Mouse (Mus musculus) small intestine, adult 2 months (tissue): ENCODE data around the gene Atp13a3. TPM values are rescaled to one million over a fixed set of nuclear protein-coding genes. Genes with fewer than 3 reads are reported as not detected.

Experiments
- H3K27ac ChIP-seq: fragments of 200-500 bp; 2 replicates; pipeline ENCODE4 v1.5.1; 2012; ENCODE audit warnings: low read depth, low read length, control low read depth, inconsistent platforms; ENCODE audit not compliant: insufficient read depth
- H3K27me3 ChIP-seq: fragments of 200-500 bp; 2 replicates; pipeline ENCODE4 v1.6.1; 2012; ENCODE audit warnings: mild to moderate bottlenecking, moderate library complexity, low read length, inconsistent platforms; ENCODE audit not compliant: control insufficient read depth, insufficient read depth
- H3K36me3 ChIP-seq: fragments of 200-500 bp; 2 replicates; pipeline ENCODE4 v1.6.1; 2012; ENCODE audit warnings: mild to moderate bottlenecking, low read length, control low read depth, inconsistent platforms; ENCODE audit not compliant: control insufficient read depth, insufficient read depth
- H3K4me1 ChIP-seq: fragments of 200-500 bp; 2 replicates; pipeline ENCODE4 v1.6.1; 2012; ENCODE audit warnings: low read length, inconsistent platforms, mixed read lengths; ENCODE audit not compliant: control insufficient read depth, insufficient read depth, insufficient read length
- H3K4me3 ChIP-seq: fragments of 200-500 bp; 2 replicates; pipeline ENCODE4 v1.5.1; 2012; ENCODE audit warnings: low read depth, mild to moderate bottlenecking, control low read depth, inconsistent platforms, low read length, moderate library complexity
- CTCF ChIP-seq: fragments of 200-500 bp; IDR thresholded peaks from 2 replicates; pipeline ENCODE4 v1.5.1; 2012; ENCODE audit warnings: low read depth, mild to moderate bottlenecking, control low read depth, inconsistent platforms, low read length, moderate library complexity, mixed read lengths; ENCODE audit not compliant: insufficient replicate concordance, insufficient read length; ENCODE audit errors: extremely low read depth
- POLR2A ChIP-seq: fragments of 200-500 bp; IDR thresholded peaks from 2 replicates; pipeline ENCODE4 v1.6.1; 2012; ENCODE audit warnings: low read depth, mild to moderate bottlenecking, control low read depth, inconsistent platforms, low read length, moderate library complexity
- WGBS: fragments of 180-500 bp; shearing (Covaris S2); methylation state at CpG from one replicate; pipeline ENCODE4 v1.1.7; 2018; 5-methylcytosine and 5-hydroxymethylcytosine counted together
- polyA plus RNA-seq: library from polyadenylated mRNA; depleted of rRNA; stranded (reverse); fragments of >200 nt; gene quantifications from 2 replicates; pipeline ENCODE4 v1.2.3, GENCODE M21; 2012

Atp13a3 gene
- polyA plus RNA-seq, 1 experiment, result 22.8 TPM

DNA sequence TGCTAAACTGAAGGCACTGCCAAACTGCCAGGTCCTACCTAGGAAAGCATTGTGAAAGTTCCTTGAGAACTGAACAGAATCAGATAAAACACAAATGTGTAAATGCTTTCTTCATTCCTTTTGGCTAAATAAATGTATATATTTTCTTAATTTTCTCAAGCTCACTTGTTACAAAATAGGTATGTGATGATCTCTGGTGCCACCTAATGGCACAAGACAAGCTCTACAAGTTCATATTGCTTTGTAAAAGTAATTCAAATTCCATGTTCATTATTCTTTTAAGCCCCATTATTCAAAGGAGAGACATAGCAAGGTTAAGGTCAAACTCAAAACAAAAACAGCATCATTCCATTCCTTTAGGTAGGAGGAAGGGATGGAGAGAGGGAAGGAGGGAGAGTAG is 91.5 kb downstream of the Atp13a3 start:
- Histone ChIP-seq H3K27ac (no peak overlapping the region), H3K36me3 (peaks cover 24% of the 10 kb centered on the region), H3K4me1 (peaks cover 5% of the 10 kb centered on the region), H3K27me3 (0 out of 2 replicates have a peak, but pooled peaks cover 3% of the 10 kb centered on the region), H3K4me3 (no peak overlapping the region)
- TF ChIP-seq POLR2A (no peak), CTCF (no peak)

- Histone ChIP-seq H3K27me3 (peaks cover 6% of the 10 kb centered on the region; the same call in 1 of the 2 replicates), H3K4me1 (peaks cover 8% of the 10 kb centered on the region), H3K4me3 (peak within 1 kb of the TSS; percentile 74), H3K27ac (no peak within 1 kb of the TSS), H3K36me3 (peaks cover 10% of the 10 kb centered on the region)
- TF ChIP-seq CTCF (no peak), POLR2A (no peak)
Measured at GRCm38 (mm10) chr16:30310647-30311046, 95.1 kb downstream of the Atp13a3 start, which contains the start of gene Gp5. Gene Gp5, minus strand, starts transcription at chr16:30310779.

GRCm38 (mm10) chr16:30310171-30310515 is 95.6 kb downstream of the Atp13a3 start:
- Histone ChIP-seq H3K36me3 (peaks cover 7% of the 10 kb centered on the region), H3K27ac (no peak overlapping the region), H3K4me1 (peaks cover 8% of the 10 kb centered on the region), H3K27me3 (peaks cover 6% of the 10 kb centered on the region; the same call in 1 of the 2 replicates), H3K4me3 (no peak overlapping the region)
- 36% methylated on average over 8 of the region's 8 CpGs for WGBS
- TF ChIP-seq POLR2A (no peak), CTCF (no peak)

DNA sequence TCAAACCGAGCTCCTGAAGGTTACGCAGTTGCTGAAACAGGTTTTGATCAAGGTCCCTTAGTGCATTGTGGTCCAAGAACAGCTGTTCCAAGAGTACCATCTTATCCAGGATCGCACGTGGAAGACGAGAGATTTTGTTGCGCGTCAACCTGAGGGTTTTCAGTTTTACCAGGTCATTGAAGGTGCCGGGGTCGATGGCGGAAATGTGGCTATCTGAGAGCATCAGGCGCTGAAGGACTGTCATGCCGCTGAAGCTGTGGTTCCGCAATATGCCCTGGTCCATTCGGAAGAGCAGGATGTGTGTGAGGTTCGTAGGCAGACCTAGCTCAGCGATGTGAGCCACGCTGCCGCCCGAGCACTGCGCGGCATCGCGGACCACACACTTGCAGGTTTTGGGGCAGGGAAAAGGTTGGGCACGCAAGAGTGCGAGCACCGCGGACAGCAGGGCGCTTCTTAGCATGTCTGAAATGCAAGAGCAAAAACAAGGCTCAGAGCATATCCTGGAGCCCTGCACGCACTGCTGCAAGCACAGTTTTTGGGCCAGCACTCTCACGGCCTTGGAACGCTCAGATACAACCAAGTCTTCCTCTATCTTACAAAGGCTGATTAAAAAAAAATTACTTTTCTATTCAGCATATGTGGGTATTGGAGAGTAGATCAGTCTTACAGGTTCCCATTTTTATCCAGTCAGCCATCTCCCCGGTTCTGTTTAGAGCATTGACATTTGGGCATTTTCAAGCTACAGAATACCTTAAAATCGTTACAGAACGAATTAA is 96.2 kb downstream of the Atp13a3 start:
- peaks cover 3% of the 10 kb centered on the region for H3K36me3 ChIP-seq
- TF ChIP-seq CTCF (no peak), POLR2A (no peak)
- H3K4me1 ChIP-seq, result peaks cover 8% of the 10 kb centered on the region
- peaks cover 6% of the 10 kb centered on the region; the same call in 1 of the 2 replicates for H3K27me3 ChIP-seq
- peak overlapping the region; percentile 74 for H3K4me3 ChIP-seq
- 4% methylated on average over 34 of the region's 34 CpGs for WGBS
- H3K27ac ChIP-seq, result no peak overlapping the region

DNA sequence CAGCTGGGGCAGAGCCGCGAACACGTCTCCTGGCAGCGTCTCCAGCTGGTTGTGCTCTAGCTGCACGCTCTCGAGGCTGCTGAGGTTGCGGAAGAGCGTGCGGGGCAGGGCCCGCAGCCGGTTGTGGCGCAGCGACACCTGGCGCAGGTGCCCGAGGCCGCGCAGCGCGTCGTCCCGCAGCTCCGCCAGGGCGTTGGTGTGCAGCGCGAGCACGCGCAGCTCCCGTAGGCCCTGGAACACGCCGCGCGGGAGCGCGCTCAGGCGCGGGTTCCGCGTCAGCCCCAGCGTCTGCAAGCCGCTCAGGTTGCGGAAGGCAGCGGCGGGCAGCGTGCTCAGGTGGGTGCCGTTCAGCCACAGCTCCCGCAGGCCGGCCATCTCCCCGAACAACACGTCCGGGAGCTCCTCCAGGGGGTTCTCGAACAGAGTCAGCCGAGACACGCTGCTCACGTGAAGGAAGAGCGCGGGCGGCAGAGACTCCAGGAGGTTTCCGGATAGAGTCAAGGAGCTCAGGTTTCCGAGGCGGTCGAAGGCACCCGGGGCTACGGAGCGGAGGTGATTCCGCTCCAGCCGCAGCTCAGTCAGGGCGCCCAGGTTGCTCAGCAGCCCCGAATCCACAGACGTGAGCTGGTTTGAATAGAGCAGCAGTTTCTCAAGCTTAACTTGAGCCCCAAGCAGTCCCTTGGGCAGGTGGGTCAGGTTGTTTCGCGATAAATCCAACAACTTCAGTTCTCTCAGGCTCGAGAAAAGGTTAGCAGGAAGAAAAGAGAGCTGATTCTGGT is 97.0 kb downstream of the Atp13a3 start:
- TF ChIP-seq CTCF, result no peak
- TF ChIP-seq POLR2A, result 0 out of 2 replicates have a peak, but pooled peaks have one; percentile 21
- Histone ChIP-seq H3K27ac (no peak overlapping the region), H3K27me3 (peaks cover 6% of the 10 kb centered on the region; the same call in 1 of the 2 replicates), H3K4me3 (peak overlapping the region; percentile 74), H3K36me3 (0 out of 2 replicates have a peak, but pooled peaks cover 2% of the 10 kb centered on the region), H3K4me1 (peaks cover 8% of the 10 kb centered on the region)
- WGBS, result 1% methylated on average over 72 of the region's 72 CpGs

DNA sequence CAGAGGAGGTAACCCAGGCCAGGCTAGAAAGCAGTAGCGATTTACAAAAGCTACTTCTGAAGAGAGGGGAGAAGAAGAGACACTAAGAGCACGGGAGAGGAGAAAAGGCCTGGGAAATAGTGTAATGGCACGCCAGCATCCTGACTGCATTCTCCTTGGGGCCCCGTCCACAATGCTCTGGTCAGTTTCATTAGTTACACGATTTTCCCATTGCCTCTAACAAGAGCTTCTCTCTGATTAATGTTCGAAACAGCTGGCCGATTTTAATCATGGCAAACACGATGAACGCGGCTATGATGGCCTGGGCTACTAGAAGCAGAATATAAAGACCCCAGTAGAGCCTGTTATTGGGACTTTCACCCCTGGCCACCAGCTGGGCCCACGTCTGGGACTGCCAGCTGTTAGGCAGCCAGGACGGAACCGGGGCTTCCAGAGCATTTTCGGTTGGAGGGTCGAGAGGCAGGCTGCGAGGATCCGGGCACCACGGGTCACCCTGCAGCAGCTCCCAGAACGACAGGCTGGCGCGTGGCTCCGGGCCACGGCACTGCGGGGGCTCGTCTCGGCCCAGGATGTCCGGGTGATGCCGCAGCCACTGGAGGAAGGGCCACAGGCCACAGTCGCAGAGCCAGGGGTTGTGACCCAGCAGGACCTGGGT is 97.7 kb downstream of the Atp13a3 start:
- Histone ChIP-seq H3K27ac (no peak overlapping the region), H3K36me3 (0 out of 2 replicates have a peak, but pooled peaks cover 2% of the 10 kb centered on the region), H3K4me1 (peaks cover 8% of the 10 kb centered on the region), H3K27me3 (peaks cover 6% of the 10 kb centered on the region; the same call in 1 of the 2 replicates), H3K4me3 (peak overlapping the region; percentile 74)
- 20% methylated on average over 29 of the region's 29 CpGs for WGBS
- TF ChIP-seq POLR2A, result no peak
- TF ChIP-seq CTCF, result no peak

- Histone ChIP-seq H3K27ac (no peak overlapping the region), H3K4me3 (no peak overlapping the region), H3K4me1 (peaks cover 8% of the 10 kb centered on the region), H3K27me3 (peaks cover 6% of the 10 kb centered on the region; the same call in 1 of the 2 replicates), H3K36me3 (0 out of 2 replicates have a peak, but pooled peaks cover 2% of the 10 kb centered on the region)
- WGBS, result 72% methylated on average over 12 of the region's 12 CpGs
- TF ChIP-seq POLR2A, result no peak
- no peak for TF ChIP-seq CTCF
Measured at GRCm38 (mm10) chr16:30307306-30307705, 98.5 kb downstream of the Atp13a3 start.
